Mouse (Mus musculus) limb, embryonic 11.5 days (tissue): ENCODE data around the gene Htr3a. TPM values are rescaled to one million over a fixed set of nuclear protein-coding genes. Genes with fewer than 3 reads are reported as not detected.
A peak's percentile ranks its signal among the peaks of the same experiment; 100 is the strongest.

Experiments used
- ATAC-seq: fragments of 200-750 bp; cut with Nextera tagmentation; 2 replicates; pipeline ENCODE4 v1.8.0; 2017; ENCODE audit warnings: low read depth; ENCODE audit not compliant: insufficient number of reproducible peaks, low FRiP score, low TSS enrichment
- DNase-seq: peaks from one replicate; pipeline ENCODE4 v3.0.0-alpha.2; 2015; ENCODE audit warnings: low spot score
- H3K27ac ChIP-seq: fragments of 300-500 bp; sonication (generic); replicated peaks from 2 replicates; pipeline ENCODE4 v1.5.1; 2014; ENCODE audit warnings: low read depth, mild to moderate bottlenecking, low read length
- H3K27me3 ChIP-seq: fragments of 300-500 bp; sonication (generic); 2 replicates; pipeline ENCODE4 v1.6.1; 2014; ENCODE audit warnings: mild to moderate bottlenecking, low read length, mixed read lengths; ENCODE audit not compliant: control insufficient read depth, insufficient read depth
- H3K36me3 ChIP-seq: fragments of 300-500 bp; sonication (generic); 2 replicates; pipeline ENCODE4 v1.6.1; 2014; ENCODE audit warnings: mild to moderate bottlenecking, low read length, moderate library complexity, mixed read lengths; ENCODE audit not compliant: control insufficient read depth, insufficient read depth
- H3K4me1 ChIP-seq: fragments of 300-500 bp; sonication (generic); 2 replicates; pipeline ENCODE4 v1.6.1; 2014; ENCODE audit warnings: low read length, mixed read lengths; ENCODE audit not compliant: control insufficient read depth, insufficient read depth
- H3K4me2 ChIP-seq: fragments of 300-500 bp; sonication (generic); 2 replicates; pipeline ENCODE4 v1.6.1; 2014; ENCODE audit warnings: low read depth, mild to moderate bottlenecking, moderate library complexity; ENCODE audit not compliant: severe bottlenecking
- H3K4me3 ChIP-seq: fragments of 300-500 bp; sonication (generic); 2 replicates; pipeline ENCODE4 v1.5.1; 2014; ENCODE audit warnings: low read depth, low read length
- H3K9ac ChIP-seq: fragments of 300-500 bp; sonication (generic); 2 replicates; pipeline ENCODE4 v1.6.1; 2014; ENCODE audit warnings: mild to moderate bottlenecking, low read length
- H3K9me3 ChIP-seq: fragments of 300-500 bp; sonication (generic); 2 replicates; pipeline ENCODE4 v1.6.1; 2016; ENCODE audit warnings: low read length; ENCODE audit not compliant: control insufficient read depth
- WGBS: fragments of 180-500 bp; shearing (Covaris S2); extraction: QIAGEN DNeasy Blood & Tissue Kit; methylation state at CpG from one replicate; pipeline ENCODE4 v1.1.7; 2014; 5-methylcytosine and 5-hydroxymethylcytosine counted together
- polyA plus RNA-seq: library from polyadenylated mRNA; unstranded; fragments of >200 nt; fragmentation: Nextera tagmentation; extraction: Ambion mirVana; gene quantifications from 2 replicates; pipeline ENCODE4 v1.2.1, GENCODE M21; 2014

Htr3a gene
- polyA plus RNA-seq, 1 experiment from 2014 or later, result 0.19 TPM

DNA sequence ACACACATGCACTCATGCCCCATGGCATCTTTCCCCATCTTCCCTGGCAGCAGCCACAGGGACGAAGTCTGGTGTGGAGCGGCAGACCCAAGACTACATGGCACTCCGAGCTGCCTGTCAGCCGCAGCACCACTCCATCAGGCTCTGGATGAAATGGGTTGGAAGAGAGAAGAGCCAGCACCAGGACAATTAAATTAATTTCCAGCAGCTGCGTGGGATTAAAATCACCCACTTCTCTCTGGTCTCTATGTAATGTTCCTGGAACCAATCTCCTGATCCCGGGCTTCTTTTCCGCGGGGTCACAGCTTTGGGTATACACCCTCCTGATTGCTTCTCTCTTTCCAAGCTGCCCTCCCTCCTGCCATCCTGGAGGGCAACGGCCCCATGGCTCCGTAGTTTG, 49.4 kb downstream of the Htr3a start:
- H3K9me3 ChIP-seq, result no peaks in the 10 kb centered on the region
- no peak overlapping the region for H3K27ac ChIP-seq
- 85% methylated on average over 10 of the region's 10 CpGs for WGBS
- H3K4me1 ChIP-seq, result no peaks in the 10 kb centered on the region
- no peak for ATAC-seq
- peaks cover 3% of the 10 kb centered on the region; the same call in 1 of the 2 replicates for H3K27me3 ChIP-seq
- no peak overlapping the region for H3K4me3 ChIP-seq
- no peak overlapping the region for H3K4me2 ChIP-seq
- DNase-seq, result no peak
- no peak overlapping the region for H3K9ac ChIP-seq
- no peaks in the 10 kb centered on the region for H3K36me3 ChIP-seq

DNA sequence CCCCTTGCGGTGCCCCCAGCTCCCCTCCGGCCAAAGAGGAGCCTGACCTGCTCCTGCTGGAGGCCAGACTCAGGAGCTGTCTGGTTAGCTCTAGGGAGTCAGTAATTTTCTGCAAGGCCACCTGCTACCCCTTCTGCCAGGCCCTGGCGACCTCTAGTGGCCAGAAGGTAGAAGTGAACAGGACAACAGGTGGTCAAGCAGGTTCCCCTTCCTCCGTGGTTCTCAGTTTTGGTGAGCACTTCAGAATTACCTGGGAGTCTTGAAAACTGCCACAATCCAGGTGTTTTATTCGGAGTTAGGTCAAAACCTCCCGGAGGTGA, 50.4 kb downstream of the Htr3a start:
- Histone ChIP-seq H3K36me3 (no peaks in the 10 kb centered on the region), H3K4me1 (no peaks in the 10 kb centered on the region), H3K4me2 (no peak overlapping the region), H3K9ac (no peak overlapping the region), H3K4me3 (no peak overlapping the region), H3K27ac (no peak overlapping the region), H3K27me3 (peaks cover 3% of the 10 kb centered on the region; the same call in 1 of the 2 replicates), H3K9me3 (no peaks in the 10 kb centered on the region)
- ATAC-seq (peak; percentile 60; the same call in 1 of the 2 replicates), DNase-seq (peak; percentile 84)
- 3% methylated on average over 6 of the region's 6 CpGs for WGBS

DNA sequence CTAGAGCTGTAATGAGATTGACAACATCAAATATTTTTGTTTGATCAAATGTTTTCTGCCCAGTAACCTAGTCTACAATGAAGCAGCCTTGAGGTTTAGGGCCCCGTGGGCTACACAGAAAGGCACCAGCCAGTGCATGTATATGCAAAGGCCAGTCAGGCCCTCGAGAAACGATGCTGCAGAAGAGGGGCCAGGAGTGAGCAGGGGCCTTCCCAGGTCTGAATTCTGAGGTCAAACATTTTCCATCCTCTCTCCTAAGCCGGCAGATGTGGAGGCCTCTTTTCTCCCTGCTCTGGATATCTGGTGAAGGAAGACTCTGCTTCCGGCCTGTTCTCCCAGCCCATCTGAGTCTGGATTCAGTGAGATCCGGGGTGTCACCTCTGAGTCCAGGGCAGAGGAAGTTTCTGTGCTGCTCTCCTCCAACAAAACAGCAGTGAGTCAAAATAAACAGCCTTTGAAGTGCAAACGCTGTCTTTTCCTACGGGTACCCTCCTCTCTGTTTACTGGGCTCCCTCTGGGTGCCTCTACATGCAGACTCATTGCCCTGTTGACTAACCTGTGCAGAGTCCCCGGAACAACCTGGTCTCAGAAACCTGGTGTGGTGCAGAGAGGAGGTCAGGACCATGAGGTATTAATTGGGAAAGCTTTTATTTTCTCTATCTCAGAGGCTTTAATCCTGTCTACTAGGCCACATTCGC, 50.9 kb downstream of the Htr3a start:
- H3K27ac ChIP-seq, result no peak overlapping the region
- peaks cover 1% of the 10 kb centered on the region; the same call in 1 of the 2 replicates for H3K4me1 ChIP-seq
- no peak overlapping the region for H3K4me3 ChIP-seq
- DNase-seq (no peak), ATAC-seq (no peak; the same call in 1 of the 2 replicates)
- no peaks in the 10 kb centered on the region for H3K9me3 ChIP-seq
- WGBS, result 22% methylated on average over 10 of the region's 10 CpGs
- H3K9ac ChIP-seq, result no peak overlapping the region
- no peak overlapping the region for H3K4me2 ChIP-seq
- H3K27me3 ChIP-seq, result peaks cover 3% of the 10 kb centered on the region; the same call in 1 of the 2 replicates
- no peaks in the 10 kb centered on the region for H3K36me3 ChIP-seq

DNA sequence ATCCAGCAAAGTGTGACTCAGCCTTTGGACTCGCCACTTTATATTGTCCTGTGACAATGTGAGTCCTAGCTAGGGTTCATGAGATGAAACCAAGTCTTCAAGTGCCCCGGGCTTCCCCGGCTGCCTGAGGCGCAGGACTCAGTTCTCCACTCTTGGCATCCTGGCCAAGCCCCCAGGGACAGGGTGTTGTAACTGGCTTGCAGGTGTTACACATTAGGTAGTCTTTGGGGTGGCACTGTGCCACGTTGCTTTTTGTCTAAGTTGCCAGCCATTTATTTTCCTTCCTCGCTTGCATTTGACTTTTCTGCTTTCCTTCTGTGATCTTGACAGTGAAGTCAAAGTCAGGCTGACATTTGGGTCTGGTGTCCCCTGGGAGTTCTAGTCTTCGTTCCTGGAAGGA, 53.0 kb downstream of the Htr3a start:
- ATAC-seq (no peak), DNase-seq (no peak)
- Histone ChIP-seq H3K4me3 (no peak overlapping the region), H3K9me3 (no peaks in the 10 kb centered on the region), H3K9ac (no peak overlapping the region), H3K27me3 (peaks cover 3% of the 10 kb centered on the region; the same call in 1 of the 2 replicates), H3K4me2 (no peak overlapping the region), H3K4me1 (peaks cover 4% of the 10 kb centered on the region; the same call in 1 of the 2 replicates), H3K27ac (no peak overlapping the region), H3K36me3 (no peaks in the 10 kb centered on the region)
- 80% methylated on average over 7 of the region's 7 CpGs for WGBS

DNA sequence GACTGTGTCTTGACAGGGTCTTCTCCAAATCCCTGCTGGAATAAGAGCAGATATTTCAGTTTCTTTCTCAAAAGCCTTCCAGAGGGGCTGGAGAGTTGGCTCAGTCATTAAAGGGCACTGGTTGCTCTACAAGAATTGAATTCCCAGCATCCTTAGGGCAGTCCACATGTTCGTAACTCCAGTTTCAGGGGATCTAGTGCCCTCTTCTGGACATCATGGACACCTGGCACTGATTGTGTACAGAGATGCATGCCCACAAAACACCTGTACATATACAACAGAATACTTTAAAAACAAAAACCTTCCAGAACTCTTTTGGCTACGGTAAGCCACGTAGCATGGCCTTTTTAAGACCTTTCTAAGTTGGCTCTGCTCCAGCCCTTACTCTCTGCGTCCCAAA, 54.7 kb downstream of the Htr3a start:
- H3K36me3 ChIP-seq, result no peaks in the 10 kb centered on the region
- no peak overlapping the region for H3K9ac ChIP-seq
- H3K4me1 ChIP-seq, result peaks cover 4% of the 10 kb centered on the region; the same call in 1 of the 2 replicates
- no peak overlapping the region for H3K27ac ChIP-seq
- H3K27me3 ChIP-seq, result no peaks in the 10 kb centered on the region
- ATAC-seq (no peak), DNase-seq (no peak)
- 85% methylated on average over 4 of the region's 4 CpGs for WGBS
- H3K4me2 ChIP-seq, result no peak overlapping the region
- no peaks in the 10 kb centered on the region for H3K9me3 ChIP-seq
- H3K4me3 ChIP-seq, result no peak overlapping the region

DNA sequence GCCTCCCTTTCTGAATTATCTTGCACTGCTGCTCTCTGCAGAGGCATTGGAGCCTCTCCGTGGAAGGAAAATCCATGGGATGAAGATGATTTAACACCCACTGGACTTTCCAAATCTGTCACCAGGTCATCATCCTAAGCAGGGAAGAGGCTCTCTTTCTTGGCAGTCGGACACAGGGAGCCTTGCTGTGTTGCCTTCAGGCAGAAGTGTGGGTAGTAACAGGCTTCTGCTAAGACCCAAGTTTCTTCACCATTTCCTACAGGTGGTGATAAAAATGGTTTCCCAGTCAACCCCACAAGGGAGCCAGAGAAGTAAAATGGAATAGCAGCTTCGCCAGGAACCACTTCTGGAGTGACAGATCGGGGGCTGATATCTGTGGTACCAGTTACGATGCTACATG, 61.4 kb downstream of the Htr3a start:
- DNase-seq, result no peak
- H3K27ac ChIP-seq, result no peak overlapping the region
- H3K9me3 ChIP-seq, result no peaks in the 10 kb centered on the region
- H3K4me3 ChIP-seq, result no peak overlapping the region
- H3K36me3 ChIP-seq, result no peaks in the 10 kb centered on the region
- H3K4me2 ChIP-seq, result no peak overlapping the region
- ATAC-seq, result no peak
- no peaks in the 10 kb centered on the region for H3K4me1 ChIP-seq
- H3K9ac ChIP-seq, result no peak overlapping the region
- no peaks in the 10 kb centered on the region for H3K27me3 ChIP-seq
- WGBS, result 91% methylated on average over 5 of the region's 5 CpGs

Other genes starting within 250 kb of the Htr3a start
- gene Zbtb16, start 74.9 kb downstream of the Htr3a start, polyA plus RNA-seq, result 5.9 and 7.5 TPM in 2 replicates
- 0.07 TPM in 1 of 2 replicates, not detected in the other for gene Htr3b, start 53.9 kb upstream of the Htr3a start, polyA plus RNA-seq
- 41.6 and 42.4 TPM in 2 replicates for gene Usp28, start 74.3 kb upstream of the Htr3a start, polyA plus RNA-seq
- 60.2 and 60.4 TPM in 2 replicates for gene Zw10, start 144.5 kb upstream of the Htr3a start, polyA plus RNA-seq
- 0.11 TPM in 1 of 2 replicates, not detected in the other for gene Tmprss5, start 170.2 kb upstream of the Htr3a start, polyA plus RNA-seq